Mouse (Mus musculus): ENCODE measurements around the gene Agpat4.

Agpat4 gene

DNA sequence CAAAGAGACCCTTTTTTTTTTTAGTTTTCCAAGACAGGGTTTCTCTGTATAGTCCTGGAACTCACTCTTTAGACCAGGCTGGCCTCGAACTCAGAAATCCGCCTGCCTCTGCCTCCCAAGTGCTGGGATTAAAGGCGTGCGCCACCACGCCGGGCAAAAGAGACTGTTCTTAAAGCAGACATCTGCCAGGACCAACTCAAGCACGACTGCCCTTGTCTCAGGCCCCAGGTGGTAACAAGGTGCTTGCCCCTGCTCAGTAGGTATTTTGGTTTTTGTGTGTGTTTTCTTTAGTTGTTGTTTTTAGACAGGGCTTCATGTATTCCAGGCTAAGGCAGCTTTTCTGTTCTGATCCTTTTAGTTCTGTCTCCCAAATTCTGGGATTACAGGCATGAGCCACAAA, 43.4 kb downstream of the Agpat4 start:
- DNase-seq, result no peak

DNA sequence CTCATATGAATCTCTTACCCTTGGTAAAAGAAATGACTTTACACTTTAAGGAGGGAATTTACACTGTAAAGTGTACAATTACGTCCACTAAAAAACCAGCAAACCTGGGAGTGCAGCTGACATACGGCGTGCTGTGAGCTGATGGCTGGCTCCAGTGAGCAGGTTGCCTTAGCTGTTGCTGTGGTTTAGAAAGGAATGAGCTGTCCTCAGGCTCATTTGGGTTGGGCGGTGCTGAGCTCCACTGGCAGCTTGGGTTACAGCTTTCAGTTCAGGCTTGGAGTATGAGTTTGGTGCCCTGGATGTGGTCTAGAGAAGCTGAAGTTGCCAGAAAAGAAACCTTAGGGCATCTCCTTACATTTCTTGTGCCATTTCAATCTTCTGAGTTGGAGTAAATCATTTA, 44.3 kb downstream of the Agpat4 start:
- no peak for DNase-seq

- DNase-seq, result peak; percentile 53
Observed at GRCm38 (mm10) chr17:12163403-12163802, 44.9 kb downstream of the Agpat4 start.

DNA sequence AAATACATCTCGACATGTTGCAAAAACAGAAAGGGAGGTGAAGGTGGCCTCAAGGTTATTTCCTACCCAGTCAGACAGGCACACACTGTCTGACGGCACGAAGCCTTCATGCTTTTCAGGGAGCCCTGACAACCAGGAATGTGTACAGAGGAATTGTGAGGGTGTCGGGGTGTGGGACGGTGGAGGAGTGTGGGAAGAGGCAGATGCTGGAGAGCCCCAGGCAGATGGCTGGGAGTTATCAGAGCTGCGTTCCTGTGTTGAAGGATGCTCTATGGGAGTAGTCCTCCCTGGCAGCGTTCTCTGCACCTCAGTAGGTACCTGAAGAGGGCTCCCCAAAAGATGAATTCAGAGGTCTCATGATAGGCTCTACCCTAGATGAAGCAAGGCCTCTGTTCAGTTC, 45.4 kb downstream of the Agpat4 start:
- DNase-seq, result no peak

DNA sequence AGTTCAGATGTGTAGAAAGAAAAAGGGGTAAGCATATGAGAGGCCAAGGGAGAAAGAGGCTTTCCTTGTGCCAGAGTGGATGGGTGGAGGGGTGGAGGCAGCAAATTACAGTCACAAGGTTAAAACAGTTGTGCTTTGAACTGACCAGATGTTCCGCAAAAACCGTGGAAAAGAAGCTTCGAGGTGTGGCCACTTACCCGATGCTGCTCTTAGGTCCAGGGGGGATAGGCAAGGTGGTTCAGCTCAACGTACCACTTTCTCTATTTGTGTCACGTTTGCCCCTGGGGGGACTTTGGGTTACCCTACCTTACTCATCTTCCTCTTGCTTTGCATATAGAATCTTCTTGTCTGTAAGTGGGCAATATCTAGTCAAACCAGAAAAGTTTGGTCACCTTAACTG, 46.0 kb downstream of the Agpat4 start:
- no peak for DNase-seq

DNA sequence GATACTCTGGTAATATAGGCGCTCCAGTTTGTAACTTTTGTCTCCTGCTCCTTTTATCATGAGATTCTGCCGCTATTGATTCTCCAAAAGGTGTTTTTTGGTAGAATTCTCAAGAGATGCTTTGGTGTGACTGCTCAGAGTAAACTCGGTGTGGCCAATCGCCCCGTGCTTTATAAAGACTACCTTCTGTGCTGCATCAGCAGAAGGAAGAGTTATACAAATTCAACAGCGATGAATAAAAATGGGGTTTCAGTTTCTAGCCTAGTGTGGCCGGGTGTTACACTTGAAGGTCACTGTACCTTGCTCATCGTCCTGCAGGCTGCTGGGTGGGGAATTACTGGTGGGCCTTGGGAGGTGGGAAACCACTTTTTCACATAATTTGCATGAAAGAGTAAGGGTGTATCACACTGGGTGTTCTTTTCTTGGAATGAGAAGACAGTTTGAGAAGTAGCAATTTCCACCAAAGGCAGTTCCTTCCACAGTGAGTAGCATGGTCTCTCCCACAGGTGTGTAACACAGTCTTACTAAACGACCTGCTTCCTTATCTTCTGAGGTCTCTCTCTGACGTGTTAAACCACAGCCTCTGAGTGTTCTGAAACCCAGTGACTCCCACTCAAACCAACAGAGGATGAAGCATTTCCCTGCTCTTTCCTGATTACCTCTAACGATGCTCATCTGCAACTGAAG, 46.6 kb downstream of the Agpat4 start:
- DNase-seq, result no peak

GRCm38 (mm10) chr17:12165701-12166100, 47.2 kb downstream of the Agpat4 start:
- no peak for DNase-seq

DNA sequence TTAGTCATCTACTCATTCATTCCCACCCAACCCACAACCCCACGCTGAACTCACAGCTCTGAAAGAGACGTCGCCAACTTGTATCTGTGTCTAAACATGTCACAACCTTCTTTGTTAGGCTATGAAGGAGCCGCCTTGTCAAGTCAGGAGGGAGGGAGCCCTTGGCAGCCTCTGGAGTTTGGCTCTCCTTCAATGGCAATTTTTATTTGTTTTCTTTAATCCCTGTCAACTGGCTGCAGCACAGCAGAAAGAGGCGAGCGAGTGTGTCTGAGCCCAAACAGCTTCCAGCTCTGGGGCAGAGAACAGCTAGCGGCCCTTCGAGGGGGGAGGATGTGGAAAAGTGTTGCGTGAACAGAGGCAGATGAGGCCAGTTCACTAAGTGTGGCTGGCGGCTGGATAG, 50.0 kb downstream of the Agpat4 start:
- DNase-seq, result peak; percentile 94

DNA sequence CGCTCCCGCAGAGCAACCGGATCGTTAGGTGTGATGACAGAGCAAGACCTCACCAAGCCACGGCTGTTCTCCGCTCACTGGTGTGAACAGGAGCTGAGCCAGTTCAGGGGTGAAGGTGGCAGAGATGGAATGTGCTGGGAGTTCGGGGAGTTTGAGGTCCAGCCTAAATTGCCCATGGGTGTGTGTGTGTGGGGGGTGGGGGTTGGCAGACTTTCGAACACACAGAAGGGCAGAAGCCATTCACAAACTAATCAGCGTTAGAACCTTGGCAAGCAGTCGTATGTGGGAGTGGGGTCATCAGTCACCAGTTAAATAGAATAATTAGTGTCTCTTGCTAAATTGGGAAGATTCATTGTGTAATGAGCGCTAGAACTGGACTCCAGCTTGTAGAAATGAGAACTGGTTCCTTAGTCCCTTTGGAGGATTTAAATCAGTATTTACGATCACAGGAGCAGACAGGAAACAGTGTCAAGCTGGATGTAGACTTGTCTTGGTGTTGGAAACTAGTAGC, 50.9 kb downstream of the Agpat4 start:
- peak; percentile 57 for DNase-seq

DNA sequence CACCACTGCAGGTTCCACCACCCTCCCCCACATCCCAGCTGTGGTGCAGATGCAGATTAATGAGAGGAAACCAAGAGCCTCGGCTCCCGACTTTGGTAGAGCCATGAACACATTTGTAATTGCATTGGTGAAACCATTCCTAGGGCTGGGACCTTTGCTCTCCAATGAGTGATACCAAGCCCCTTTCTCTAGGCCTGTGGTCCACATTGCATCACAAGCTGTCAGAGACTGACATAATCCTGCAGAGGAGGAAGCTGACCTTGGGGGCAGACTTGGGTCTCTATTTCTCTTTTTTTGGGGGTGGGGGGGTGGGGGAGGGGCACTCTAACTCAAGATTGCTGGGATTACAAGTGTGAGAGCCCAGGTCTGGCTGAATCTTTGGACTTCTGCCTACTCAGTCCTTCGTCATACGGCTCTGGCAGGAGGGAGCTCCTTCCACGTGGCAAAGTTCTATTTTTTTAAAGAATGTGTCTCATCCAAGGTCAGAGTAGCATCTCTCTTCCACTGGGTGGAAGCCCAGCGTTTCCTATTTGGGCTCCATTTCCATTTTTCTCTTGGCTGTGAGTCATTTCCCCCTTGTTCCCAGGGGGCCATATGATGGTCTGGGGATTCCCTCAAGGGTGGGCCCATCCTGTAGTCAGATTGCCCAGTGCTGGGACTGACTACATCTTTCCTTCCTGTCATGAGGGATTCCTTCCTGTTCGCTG, 52.4 kb downstream of the Agpat4 start:
- DNase-seq, result peak; percentile 60

GRCm38 (mm10) chr17:12171666-12172065, 53.2 kb downstream of the Agpat4 start:
- DNase-seq, result no peak

GRCm38 (mm10) chr17:12174221-12174620, 55.7 kb downstream of the Agpat4 start:
- no peak for DNase-seq

DNA sequence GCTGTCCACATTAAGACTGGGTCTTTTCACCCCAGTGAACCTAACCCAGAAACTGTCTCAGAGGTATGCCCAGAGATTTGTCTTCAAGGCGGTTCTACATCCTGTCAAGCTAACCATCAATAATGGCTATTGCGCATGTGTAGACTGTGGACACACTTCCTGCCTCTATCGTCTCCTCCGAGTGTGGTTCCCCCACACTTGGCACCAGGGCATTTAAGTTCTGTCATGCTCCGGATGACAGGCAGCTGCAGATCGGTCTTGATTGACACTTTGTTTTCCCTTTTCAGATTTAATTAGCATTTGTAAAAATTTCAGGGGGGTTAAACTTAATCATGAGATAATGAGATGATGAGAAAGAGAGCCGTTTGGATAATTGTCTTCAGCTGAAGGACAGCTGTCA, 56.4 kb downstream of the Agpat4 start:
- peak; percentile 58 for DNase-seq

- no peak for DNase-seq
Observed at GRCm38 (mm10) chr17:12175626-12176025, 57.1 kb downstream of the Agpat4 start.

GRCm38 (mm10) chr17:12179339-12179738, 60.8 kb downstream of the Agpat4 start:
- peak; percentile 68 for DNase-seq

DNA sequence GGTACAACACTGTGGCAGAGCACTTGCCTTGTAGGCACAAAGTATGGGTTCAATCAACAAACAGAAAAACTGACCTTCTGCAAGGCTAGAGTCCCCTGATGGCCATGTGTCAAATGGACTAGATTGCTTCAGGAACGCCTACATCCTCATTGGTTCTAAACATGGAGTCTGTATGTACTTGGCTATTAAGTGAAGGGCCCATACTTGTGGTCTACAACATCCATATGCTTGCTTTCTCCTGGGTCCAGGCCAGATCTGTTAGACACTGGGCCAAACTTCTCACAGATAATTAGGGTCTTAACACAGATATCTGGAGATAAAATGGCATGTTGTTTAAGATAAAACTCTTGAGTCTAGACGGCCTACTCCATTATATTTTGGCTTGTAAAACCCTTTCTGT, 61.3 kb downstream of the Agpat4 start:
- no peak for DNase-seq

DNA sequence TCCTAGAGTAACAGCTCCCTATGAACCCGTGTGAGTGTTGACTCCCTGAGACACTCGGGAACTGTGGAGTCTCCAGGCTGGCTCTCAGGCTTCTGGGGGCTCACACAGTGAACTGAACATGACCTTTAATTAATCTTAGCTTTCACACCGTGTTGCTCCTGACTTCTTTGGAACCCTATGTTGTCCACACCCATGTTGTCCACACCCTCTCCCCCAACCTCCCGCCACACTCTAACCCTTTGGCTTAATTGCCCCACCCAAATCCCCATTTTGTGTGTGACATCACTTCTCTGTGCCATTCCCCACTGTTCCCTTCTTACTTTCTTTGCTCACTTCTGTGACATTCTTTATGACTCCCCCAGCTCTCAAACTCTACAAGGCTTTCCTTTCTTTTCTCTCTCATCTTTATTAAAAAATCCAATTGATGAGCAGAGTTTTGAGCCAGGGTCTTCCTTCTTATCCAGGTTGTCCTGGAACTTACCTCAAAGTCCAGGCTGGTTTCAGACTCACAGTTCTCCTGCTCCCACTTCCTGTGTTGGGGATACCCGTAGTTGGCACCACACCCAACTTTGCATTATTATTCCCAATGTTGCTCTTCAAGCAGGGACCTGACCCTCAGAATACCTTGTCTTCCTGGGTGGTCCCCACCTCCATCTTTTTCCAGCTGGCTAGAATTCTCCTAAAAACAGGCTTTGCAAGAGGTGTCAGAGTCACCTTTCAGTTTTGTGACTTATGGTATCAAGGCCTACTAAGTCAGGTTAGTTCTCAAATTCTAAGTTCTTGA, 64.4 kb downstream of the Agpat4 start:
- no peak for DNase-seq

- DNase-seq, result no peak
Observed at GRCm38 (mm10) chr17:12184283-12184682, 65.8 kb downstream of the Agpat4 start.

- no peak for DNase-seq
Observed at GRCm38 (mm10) chr17:12185855-12186254, 67.4 kb downstream of the Agpat4 start.

- no peak for DNase-seq
Observed at GRCm38 (mm10) chr17:12186341-12186740, 67.8 kb downstream of the Agpat4 start.

DNA sequence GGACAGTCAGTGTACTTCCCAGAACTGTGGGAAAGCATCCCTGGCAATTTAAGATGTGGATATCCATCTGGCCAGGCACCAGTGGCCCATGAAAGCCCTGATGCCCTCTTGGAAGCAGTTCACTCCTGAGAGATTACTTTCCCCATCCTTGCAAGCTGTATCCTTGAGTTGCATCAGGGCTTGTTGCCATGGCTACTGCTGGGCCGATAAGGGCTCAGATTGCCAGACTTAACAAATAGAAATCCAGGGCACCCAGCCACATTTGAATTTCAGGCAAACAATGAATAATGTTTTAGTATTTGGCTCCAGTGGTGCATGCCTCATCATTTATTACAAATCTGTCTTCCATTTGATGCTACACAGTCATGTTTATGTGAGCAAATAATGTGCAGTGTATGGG, 69.3 kb downstream of the Agpat4 start:
- DNase-seq, result peak; percentile 53

DNA sequence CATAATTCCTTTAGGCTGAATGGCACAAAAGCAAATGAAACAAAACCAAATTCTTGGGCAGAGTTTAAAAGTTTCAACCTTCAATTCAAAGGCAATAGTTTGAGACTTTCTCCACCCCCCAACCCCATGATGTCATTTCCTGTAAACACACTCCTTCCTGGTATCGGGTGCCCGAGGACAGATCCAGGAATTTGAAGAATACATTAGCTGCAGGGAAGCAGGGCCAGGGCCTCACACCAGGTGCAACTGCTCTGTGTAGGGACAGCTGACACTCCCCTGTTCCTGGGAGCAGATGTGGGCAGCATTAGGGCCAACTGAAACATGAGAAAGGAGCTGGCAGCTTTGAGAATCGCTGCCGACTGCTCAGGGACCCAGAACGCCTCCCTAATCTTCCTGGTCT, 76.6 kb downstream of the Agpat4 start:
- DNase-seq, result peak; percentile 59

GRCm38 (mm10) chr17:12195604-12196003, 77.1 kb downstream of the Agpat4 start:
- DNase-seq, result no peak

DNA sequence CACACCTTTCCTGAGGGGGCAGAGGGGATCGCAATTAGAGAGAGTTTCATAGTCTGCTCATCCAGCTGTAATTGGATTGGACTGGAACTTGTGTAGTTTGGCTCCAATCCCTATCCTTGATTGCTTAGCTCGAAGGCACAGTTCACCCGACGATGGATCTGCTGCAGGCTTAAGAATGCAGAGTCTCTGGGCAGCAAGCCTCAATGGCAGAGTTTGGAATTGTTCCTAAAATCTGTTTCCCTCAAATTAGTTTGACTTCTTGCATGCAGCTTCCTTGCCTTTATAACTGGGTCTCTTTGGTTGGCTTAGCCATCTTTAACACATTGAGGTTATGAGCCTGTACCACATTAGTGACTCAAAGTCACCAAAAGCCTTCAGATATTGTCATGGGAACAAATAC, 81.4 kb downstream of the Agpat4 start:
- DNase-seq, result no peak

Data from lung, postnatal 10 days (tissue).